Mouse (Mus musculus) kidney, postnatal 0 days (tissue): ENCODE results near the gene Cars2. TPM values are rescaled to one million over a fixed set of nuclear protein-coding genes. Genes with fewer than 3 reads are reported as not detected.

Source experiments
- ATAC-seq: fragments of 200-750 bp; cut with Nextera tagmentation; replicated peaks from 2 replicates; pipeline ENCODE4 v1.8.0; 2017; ENCODE audit warnings: low read depth, moderate number of reproducible peaks, moderate TSS enrichment, moderate library complexity; ENCODE audit not compliant: low FRiP score
- DNase-seq: peaks from one replicate; pipeline ENCODE4 v3.0.0-alpha.2; 2016; ENCODE audit warnings: low spot score
- H3K27ac ChIP-seq: fragments of 300-500 bp; sonication (generic); 2 replicates; pipeline ENCODE4 v1.5.1; 2014; ENCODE audit warnings: mild to moderate bottlenecking
- H3K27me3 ChIP-seq: fragments of 300-500 bp; sonication (generic); 2 replicates; pipeline ENCODE4 v1.6.1; 2014; ENCODE audit warnings: low read length, mixed read lengths; ENCODE audit not compliant: insufficient read depth
- H3K36me3 ChIP-seq: fragments of 300-500 bp; sonication (generic); 2 replicates; pipeline ENCODE4 v1.6.1; 2014; ENCODE audit warnings: low read length, mixed read lengths; ENCODE audit not compliant: insufficient read depth
- H3K4me1 ChIP-seq: fragments of 300-500 bp; sonication (generic); replicated peaks from 2 replicates; pipeline ENCODE4 v1.6.1; 2014; ENCODE audit warnings: antibody characterized with exemption, low read length, mixed read lengths; ENCODE audit not compliant: insufficient read depth
- H3K4me2 ChIP-seq: fragments of 300-500 bp; sonication (generic); 2 replicates; pipeline ENCODE4 v1.6.1; 2014; ENCODE audit warnings: mild to moderate bottlenecking, low read length, moderate library complexity, mixed read lengths
- H3K4me3 ChIP-seq: fragments of 300-500 bp; sonication (generic); replicated peaks from 2 replicates; pipeline ENCODE4 v1.5.1; 2014; ENCODE audit warnings: low read depth, low read length
- H3K9ac ChIP-seq: fragments of 300-500 bp; sonication (generic); 2 replicates; pipeline ENCODE4 v1.6.1; 2014; ENCODE audit warnings: low read depth, low read length
- H3K9me3 ChIP-seq: fragments of 300-500 bp; sonication (generic); replicated peaks from 2 replicates; pipeline ENCODE4 v1.6.1; 2016; ENCODE audit warnings: low read length, inconsistent platforms, mixed read lengths
- CTCF ChIP-seq: IDR thresholded peaks from 2 replicates; pipeline ENCODE4 v1.5.1; 2016; ENCODE audit warnings: antibody characterized with exemption, low read depth, mild to moderate bottlenecking, moderate library complexity
- WGBS: fragments of 180-500 bp; shearing (Covaris S2); extraction: QIAGEN DNeasy Blood & Tissue Kit; methylation state at CpG from one replicate; pipeline ENCODE4 v1.1.7; 2014; 5-methylcytosine and 5-hydroxymethylcytosine counted together
- polyA plus RNA-seq: library from polyadenylated mRNA; unstranded; fragments of >200 nt; fragmentation: Nextera tagmentation; extraction: Ambion mirVana; gene quantifications from 2 replicates; pipeline ENCODE4 v1.2.1, GENCODE M21; 2015

Gene Cars2
- polyA plus RNA-seq, 1 experiment from 2014 or later, result 16.7 TPM

GRCm38 (mm10) chr8:11564721-11565120, 14.1 kb upstream of the Cars2 start:
- H3K27me3 ChIP-seq, result no peaks in the 10 kb centered on the region
- H3K9me3 ChIP-seq, result no peaks in the 10 kb centered on the region
- no peak overlapping the region for H3K4me2 ChIP-seq
- ATAC-seq, result no peak
- no peak for TF ChIP-seq CTCF
- H3K36me3 ChIP-seq, result peaks cover 12% of the 10 kb centered on the region
- H3K9ac ChIP-seq, result no peak overlapping the region
- 89% methylated on average over 7 of the region's 7 CpGs for WGBS
- no peak for DNase-seq
- H3K27ac ChIP-seq, result no peak overlapping the region
- no peaks in the 10 kb centered on the region for H3K4me1 ChIP-seq
- no peak overlapping the region for H3K4me3 ChIP-seq

GRCm38 (mm10) chr8:11564236-11564635, 13.7 kb upstream of the Cars2 start:
- no peak overlapping the region for H3K4me2 ChIP-seq
- no peak overlapping the region for H3K9ac ChIP-seq
- no peak overlapping the region for H3K4me3 ChIP-seq
- H3K36me3 ChIP-seq, result peaks cover 12% of the 10 kb centered on the region
- no peak overlapping the region for H3K27ac ChIP-seq
- no peaks in the 10 kb centered on the region for H3K27me3 ChIP-seq
- peaks cover 5% of the 10 kb centered on the region for H3K4me1 ChIP-seq
- ATAC-seq, result no peak
- no peak for DNase-seq
- WGBS, result 84% methylated on average over 5 of the region's 5 CpGs
- TF ChIP-seq CTCF, result no peak
- no peaks in the 10 kb centered on the region for H3K9me3 ChIP-seq

GRCm38 (mm10) chr8:11560220-11560619, 9.6 kb upstream of the Cars2 start:
- no peak for DNase-seq
- no peak overlapping the region for H3K9ac ChIP-seq
- no peaks in the 10 kb centered on the region for H3K9me3 ChIP-seq
- 60% methylated on average over 9 of the region's 9 CpGs for whole genome bisulfite sequencing
- no peaks in the 10 kb centered on the region for H3K27me3 ChIP-seq
- TF ChIP-seq CTCF, result no peak
- no peak overlapping the region for H3K4me2 ChIP-seq
- H3K4me3 ChIP-seq, result no peak overlapping the region
- H3K36me3 ChIP-seq, result peaks cover 12% of the 10 kb centered on the region
- peaks cover 11% of the 10 kb centered on the region for H3K4me1 ChIP-seq
- no peak overlapping the region for H3K27ac ChIP-seq
- no peak for ATAC-seq

- no peak for DNase-seq
- Histone ChIP-seq H3K27me3 (no peaks in the 10 kb centered on the region), H3K9me3 (no peaks in the 10 kb centered on the region), H3K4me1 (peaks cover 14% of the 10 kb centered on the region), H3K9ac (no peak overlapping the region), H3K4me3 (no peak overlapping the region), H3K27ac (no peak overlapping the region), H3K4me2 (no peak overlapping the region; the same call in 1 of the 2 replicates), H3K36me3 (peaks cover 12% of the 10 kb centered on the region)
- no peak for TF ChIP-seq CTCF
- 50% methylated on average over 3 of the region's 3 CpGs for WGBS
- no peak for ATAC-seq
These were observed 8.9 kb upstream of the Cars2 start for GRCm38 (mm10) chr8:11559511-11559910.

- TF ChIP-seq CTCF, result 0 out of 2 replicates have a peak, but pooled peaks have one; percentile 2
- DNase-seq (peak; percentile 99), ATAC-seq (peak; percentile 83)
- Histone ChIP-seq H3K27me3 (no peaks in the 10 kb centered on the region), H3K36me3 (peaks cover 8% of the 10 kb centered on the region), H3K4me2 (peak overlapping the region; percentile 79), H3K27ac (peak overlapping the region; percentile 99), H3K9me3 (no peaks in the 10 kb centered on the region), H3K4me1 (peaks cover 16% of the 10 kb centered on the region), H3K9ac (peak overlapping the region; percentile 89), H3K4me3 (peak overlapping the region; percentile 78)
- WGBS, result under 1% methylated on average over 67 of the region's 67 CpGs
These were observed 7.4 kb upstream of the Cars2 start for GRCm38 (mm10) chr8:11557768-11558629.

GRCm38 (mm10) chr8:11557424-11557767, 6.8 kb upstream of the Cars2 start:
- Histone ChIP-seq H3K27ac (peak overlapping the region; percentile 99), H3K9me3 (no peaks in the 10 kb centered on the region), H3K4me3 (peak overlapping the region; percentile 78), H3K27me3 (no peaks in the 10 kb centered on the region), H3K36me3 (peaks cover 8% of the 10 kb centered on the region), H3K4me2 (peak overlapping the region; percentile 79), H3K4me1 (peaks cover 16% of the 10 kb centered on the region), H3K9ac (peak overlapping the region; percentile 89)
- peak; percentile 53 for DNase-seq
- WGBS, result under 1% methylated on average over 32 of the region's 32 CpGs
- TF ChIP-seq CTCF, result no peak
- 0 out of 2 replicates have a peak, but pooled peaks have one; percentile 0 for ATAC-seq
